Comparison of ENCODE assay signal across 11 mouse cellular contexts in the genomic region with DNA sequence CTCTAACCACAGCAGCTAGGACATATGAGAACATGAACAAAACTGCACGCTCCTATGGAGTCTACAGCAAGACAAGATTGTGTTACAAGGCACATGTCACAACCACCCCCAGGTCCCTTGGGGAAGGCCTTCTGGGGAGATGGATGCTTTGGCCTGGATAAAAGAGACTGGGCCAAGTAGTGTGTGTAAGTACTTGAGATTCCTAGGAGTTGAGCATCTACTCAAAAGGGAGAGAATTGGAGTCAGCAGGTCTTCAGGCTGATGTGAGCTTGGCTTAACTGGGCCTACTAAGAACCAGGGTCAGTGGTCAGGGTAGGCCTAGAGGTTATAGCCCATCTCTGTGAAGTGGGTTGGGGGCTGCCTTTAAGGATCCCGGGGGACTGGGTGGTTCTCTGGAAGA.
"Had no signal": no experiment of that assay in that cellular context is flagged by ENCODE, and none has a peak within 500 bp of the region (broad histone marks: within the 10 kb centered on the region; RNA-seq: fewer than 3 reads in every experiment).

No protein-coding gene starts in this region.

- H3K9ac ChIP-seq: limb, embryonic 12.5 days; liver, embryonic 14.5 days; midbrain, embryonic 12.5 days; neural tube, embryonic 13.5 days; stomach, embryonic 15.5 days had no signal

- ATAC-seq: midbrain, embryonic 16.5 days had no signal

- DNase-seq: layer of hippocampus, adult 9-11 months; layer of hippocampus, postnatal 36 days; right cerebral cortex, postnatal 14 days; thymus, adult 2 months; thymus, postnatal 25 days had no signal

- H3K36me3 ChIP-seq: limb, embryonic 12.5 days; midbrain, embryonic 12.5 days; neural tube, embryonic 13.5 days; stomach, embryonic 15.5 days had no signal

- H3K9me3 ChIP-seq: limb, embryonic 12.5 days; midbrain, embryonic 12.5 days; neural tube, embryonic 13.5 days; stomach, embryonic 15.5 days had no signal

- H3K27ac ChIP-seq: liver, embryonic 14.5 days; midbrain, embryonic 12.5 days had no signal

- H3K27me3 ChIP-seq: limb, embryonic 12.5 days; midbrain, embryonic 12.5 days; neural tube, embryonic 13.5 days; stomach, embryonic 15.5 days had no signal

- H3K4me3 ChIP-seq: limb, embryonic 12.5 days; midbrain, embryonic 12.5 days; neural tube, embryonic 13.5 days; stomach, embryonic 15.5 days had no signal

- H3K4me2 ChIP-seq: limb, embryonic 12.5 days; midbrain, embryonic 12.5 days; neural tube, embryonic 13.5 days had no signal
